Mouse (Mus musculus): ENCODE data around the gene Slc25a22. TPM values are rescaled to one million over a fixed set of nuclear protein-coding genes. Genes with fewer than 3 reads are reported as not detected.

Slc25a22 gene
- polyA plus RNA-seq (2012; fragmentation: generic; extraction: Trizol), result 16.2 TPM
- long read RNA-seq, experiment 1, partial matches to known transcripts, result 0 of 6 reads
- long read RNA-seq, experiment 1, other reads (novel, unspliced or antisense), result 3 of 6 reads
- long read RNA-seq, experiment 2, transcript Slc25a22-201 (10 exons, 2,811 nt), result major isoform, 34 of 47 reads
- long read RNA-seq, experiment 2, partial matches to known transcripts, result 3 of 47 reads
- long read RNA-seq, experiment 2, other reads (novel, unspliced or antisense), result 8 of 47 reads

DNA sequence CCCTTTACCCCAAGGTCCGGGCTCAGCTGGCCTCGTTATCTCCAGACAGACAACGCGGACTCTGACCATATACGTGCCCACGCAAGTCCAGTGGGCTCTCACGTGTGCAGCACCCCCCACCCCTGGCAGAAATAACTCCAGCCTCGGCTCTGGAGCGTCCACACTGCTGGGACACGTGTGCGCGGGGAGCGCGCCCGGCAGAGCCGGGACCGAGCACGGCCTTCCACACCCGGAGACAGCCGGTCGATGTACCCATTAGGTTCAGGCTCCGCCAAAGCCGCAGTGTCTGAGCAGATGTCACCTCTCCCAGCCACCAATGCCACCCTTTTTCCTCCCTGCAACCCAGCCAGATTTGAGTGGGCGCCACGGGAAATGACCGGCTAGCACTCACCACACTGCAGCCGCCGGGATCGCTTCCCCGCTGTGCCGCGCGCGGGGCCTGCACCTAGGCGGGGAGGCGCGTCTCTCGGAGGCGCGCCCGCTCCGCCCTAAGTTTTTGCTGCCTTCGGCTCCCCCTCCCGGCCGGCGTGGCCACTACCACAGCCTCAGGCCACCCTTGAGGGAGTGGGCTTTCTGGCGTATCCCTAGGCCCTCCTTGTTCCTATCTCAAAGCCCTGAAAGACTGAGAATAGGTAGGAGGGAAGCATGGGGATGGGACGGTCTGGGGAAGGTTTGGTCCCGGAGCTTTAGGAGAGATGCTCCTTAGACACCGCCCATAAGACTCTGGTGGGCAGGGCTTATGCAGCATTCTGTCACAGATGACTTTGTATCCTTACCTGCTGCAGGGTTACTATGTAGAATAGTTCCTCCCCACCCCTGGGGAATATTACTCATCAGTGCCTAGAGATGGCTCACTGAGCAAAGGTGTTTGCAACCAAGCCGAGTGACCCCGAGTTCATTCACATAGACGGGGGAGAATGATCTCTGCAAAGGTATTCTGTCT, at the start of gene Slc25a22:
Slc25a22 (minus strand) TSS at position 715 of the 943 bp plus-strand sequence.
- Histone ChIP-seq H3K27me3 (ENCODE audit: control insufficient read depth, insufficient read depth, insufficient read length) (no peaks in the 10 kb centered on the region), H3K79me3 (ENCODE audit: low read depth) (peaks cover 7% of the 10 kb centered on the region), H3K4me3 (ENCODE audit: insufficient read depth, poor library complexity, severe bottlenecking) (peak within 1 kb of the TSS; percentile 46), H3ac (ENCODE audit: control insufficient read depth, insufficient read length, low read depth) (peak within 1 kb of the TSS; percentile 74), H3K36me3 (ENCODE audit: control insufficient read depth, insufficient read depth) (peaks cover 36% of the 10 kb centered on the region), H3K79me2 (ENCODE audit: control insufficient read depth, insufficient read depth) (peaks cover 47% of the 10 kb centered on the region)
- TF ChIP-seq MYOG (IDR thresholded peaks at IDR 0.05; ENCODE audit: control insufficient read depth, extremely low read depth, insufficient read length) (no peak), MAX (IDR thresholded peaks at IDR 0.05) (peak; percentile 53), CEBPB (IDR thresholded peaks at IDR 0.05; ENCODE audit: low read depth) (no peak), USF1 (IDR thresholded peaks at IDR 0.05; ENCODE audit: low read depth) (no peak), MYOD1 (IDR thresholded peaks at IDR 0.05; ENCODE audit: control insufficient read depth, insufficient read length, low read depth) (no peak), CTCF (IDR thresholded peaks at IDR 0.05; ENCODE audit: control insufficient read depth, insufficient read depth, insufficient read length) (peak; percentile 70)

DNA sequence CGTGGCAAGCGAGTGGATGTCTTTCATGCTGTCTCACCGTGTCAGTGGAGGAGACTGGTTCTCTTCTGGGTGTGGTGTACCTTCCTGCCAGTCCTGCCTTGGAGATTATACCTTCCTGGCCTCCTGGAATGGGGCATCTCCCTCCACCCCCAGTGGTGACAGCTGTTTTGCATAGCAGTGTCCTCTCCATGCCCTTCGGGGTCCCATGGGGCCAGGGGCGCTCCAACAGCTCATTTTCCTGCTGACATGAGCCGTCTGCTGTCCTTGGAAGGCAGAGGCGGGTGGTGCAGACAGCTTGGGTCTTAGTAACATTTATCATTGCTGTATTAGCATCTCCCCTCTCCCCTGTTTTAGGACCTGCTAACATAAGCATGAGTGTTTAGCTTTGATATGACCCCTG, 49.4 kb upstream of the Slc25a22 start:
- H3K36me3 ChIP-seq (ENCODE audit: control insufficient read depth, insufficient read depth), result peaks cover 60% of the 10 kb centered on the region
- H3K79me3 ChIP-seq (ENCODE audit: low read depth), result peaks cover 26% of the 10 kb centered on the region
- no peaks in the 10 kb centered on the region for H3K27me3 ChIP-seq (ENCODE audit: control insufficient read depth, insufficient read depth, insufficient read length)
- no peak overlapping the region for H3K4me3 ChIP-seq (ENCODE audit: insufficient read depth, poor library complexity, severe bottlenecking)
- no peak overlapping the region for H3ac ChIP-seq (ENCODE audit: control insufficient read depth, insufficient read length, low read depth)
- TF ChIP-seq MAX (IDR thresholded peaks at IDR 0.05) (no peak), CEBPB (IDR thresholded peaks at IDR 0.05; ENCODE audit: low read depth) (no peak)
- H3K79me2 ChIP-seq (ENCODE audit: control insufficient read depth, insufficient read depth), result peaks cover 41% of the 10 kb centered on the region

DNA sequence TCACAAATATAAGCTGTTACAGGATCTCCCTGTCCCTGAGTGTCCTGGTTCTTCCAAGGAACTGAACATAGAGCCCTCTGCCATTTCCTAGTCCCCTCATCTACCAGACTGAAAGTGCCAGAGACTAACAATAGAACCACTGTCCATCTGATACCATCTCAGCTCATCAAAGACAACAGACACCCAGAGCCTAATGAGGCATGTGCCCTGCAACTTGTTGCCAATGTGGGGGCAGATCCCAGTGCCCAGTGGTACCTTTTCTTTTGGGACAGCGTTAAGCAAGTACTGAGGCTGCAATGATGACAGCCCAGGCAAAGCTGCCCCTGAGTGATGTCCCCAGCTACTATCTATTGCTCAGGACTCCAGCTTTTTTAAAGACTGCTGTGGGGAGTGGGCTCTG, 48.5 kb upstream of the Slc25a22 start:
- H3K79me2 ChIP-seq (ENCODE audit: control insufficient read depth, insufficient read depth), result peaks cover 50% of the 10 kb centered on the region

DNA sequence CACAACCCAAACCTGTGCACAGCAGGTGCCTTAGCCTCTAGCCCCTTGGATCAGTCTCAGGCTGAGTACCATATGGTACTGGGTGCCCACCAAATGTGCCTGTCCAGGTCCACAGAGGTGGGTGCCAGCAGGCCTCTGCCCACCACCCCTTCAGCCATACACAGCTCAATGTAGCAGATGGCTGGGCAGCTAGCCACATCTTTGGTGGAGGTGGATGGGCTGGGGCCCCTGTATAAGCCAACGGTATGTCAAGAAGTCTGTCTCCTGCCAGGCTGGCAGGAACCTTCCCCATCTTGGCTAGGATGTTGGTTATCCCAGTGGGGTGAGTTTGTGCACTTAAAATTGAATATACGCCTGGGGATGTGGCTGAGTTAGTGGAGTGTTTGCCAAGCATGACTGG, 47.9 kb upstream of the Slc25a22 start:
- H3K79me3 ChIP-seq (ENCODE audit: low read depth), result peaks cover 38% of the 10 kb centered on the region
- H3K79me2 ChIP-seq (ENCODE audit: control insufficient read depth, insufficient read depth), result peaks cover 56% of the 10 kb centered on the region
- no peak overlapping the region for H3ac ChIP-seq (ENCODE audit: control insufficient read depth, insufficient read length, low read depth)
- H3K4me3 ChIP-seq (ENCODE audit: insufficient read depth, poor library complexity, severe bottlenecking), result no peak overlapping the region
- no peak for TF ChIP-seq CTCF (IDR thresholded peaks at IDR 0.05; ENCODE audit: control insufficient read depth, insufficient read depth, insufficient read length)
- TF ChIP-seq FOSL1 (IDR thresholded peaks at IDR 0.05; ENCODE audit: insufficient read depth, low read length, poor library complexity, severe bottlenecking), result no peak
- peaks cover 45% of the 10 kb centered on the region for H3K36me3 ChIP-seq (ENCODE audit: control insufficient read depth, insufficient read depth)
- no peaks in the 10 kb centered on the region for H3K27me3 ChIP-seq (ENCODE audit: control insufficient read depth, insufficient read depth, insufficient read length)

More for the DNA sequence above, 48.5 kb upstream of the Slc25a22 start:
- TF ChIP-seq FOSL1 (IDR thresholded peaks at IDR 0.05; ENCODE audit: insufficient read depth, low read length, poor library complexity, severe bottlenecking), result no peak
- TF ChIP-seq CTCF (IDR thresholded peaks at IDR 0.05; ENCODE audit: control insufficient read depth, insufficient read depth, insufficient read length), result no peak
- no peak for TF ChIP-seq MAX (IDR thresholded peaks at IDR 0.05)
- H3ac ChIP-seq (ENCODE audit: control insufficient read depth, insufficient read length, low read depth), result no peak overlapping the region
- H3K4me3 ChIP-seq (ENCODE audit: insufficient read depth, poor library complexity, severe bottlenecking), result no peak overlapping the region
- peaks cover 31% of the 10 kb centered on the region for H3K79me3 ChIP-seq (ENCODE audit: low read depth)
- no peaks in the 10 kb centered on the region for H3K27me3 ChIP-seq (ENCODE audit: control insufficient read depth, insufficient read depth, insufficient read length)
- H3K36me3 ChIP-seq (ENCODE audit: control insufficient read depth, insufficient read depth), result peaks cover 51% of the 10 kb centered on the region

DNA sequence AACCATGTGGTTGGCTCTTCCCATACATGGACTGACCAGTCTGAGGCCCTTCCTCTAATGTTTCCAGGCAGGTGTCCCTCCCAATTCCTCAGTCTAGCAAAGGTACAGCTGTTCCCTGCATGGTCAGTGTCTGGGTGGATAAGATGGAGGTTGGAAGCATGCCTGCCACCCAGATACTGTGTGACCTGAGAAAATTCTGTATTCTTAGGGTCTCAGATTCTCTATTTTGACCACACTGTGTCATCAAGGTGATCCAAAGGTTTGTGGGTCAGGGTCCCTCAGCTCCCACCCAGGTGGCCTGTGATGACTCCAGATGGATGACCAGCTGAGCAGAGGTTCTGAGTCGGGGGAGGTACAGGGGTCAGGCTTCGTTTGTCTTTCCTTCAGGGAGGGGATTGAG, 47.5 kb upstream of the Slc25a22 start:
- no peak overlapping the region for H3K4me3 ChIP-seq (ENCODE audit: insufficient read depth, poor library complexity, severe bottlenecking)
- peaks cover 40% of the 10 kb centered on the region for H3K36me3 ChIP-seq (ENCODE audit: control insufficient read depth, insufficient read depth)
- H3K79me3 ChIP-seq (ENCODE audit: low read depth), result peaks cover 42% of the 10 kb centered on the region
- H3K79me2 ChIP-seq (ENCODE audit: control insufficient read depth, insufficient read depth), result peaks cover 60% of the 10 kb centered on the region
- H3K27me3 ChIP-seq (ENCODE audit: control insufficient read depth, insufficient read depth, insufficient read length), result no peaks in the 10 kb centered on the region
- H3ac ChIP-seq (ENCODE audit: control insufficient read depth, insufficient read length, low read depth), result no peak overlapping the region
- TF ChIP-seq MYOG (IDR thresholded peaks at IDR 0.05; ENCODE audit: control insufficient read depth, extremely low read depth, insufficient read length) (no peak), MAX (IDR thresholded peaks at IDR 0.05) (no peak), CTCF (IDR thresholded peaks at IDR 0.05; ENCODE audit: control insufficient read depth, insufficient read depth, insufficient read length) (no peak), USF1 (IDR thresholded peaks at IDR 0.05; ENCODE audit: low read depth) (no peak), FOSL1 (IDR thresholded peaks at IDR 0.05; ENCODE audit: insufficient read depth, low read length, poor library complexity, severe bottlenecking) (no peak), MYOD1 (IDR thresholded peaks at IDR 0.05; ENCODE audit: control insufficient read depth, insufficient read length, low read depth) (no peak), CEBPB (IDR thresholded peaks at IDR 0.05; ENCODE audit: low read depth) (no peak)
